Mouse (Mus musculus) liver, embryonic 11.5 days (tissue): ENCODE measurements around the gene Abtb2. TPM values are rescaled to one million over a fixed set of nuclear protein-coding genes. Genes with fewer than 3 reads are reported as not detected.
A peak's percentile ranks its signal among the peaks of the same experiment; 100 is the strongest.

ENCODE experiments used
- ATAC-seq: fragments of 200-750 bp; cut with Nextera tagmentation; replicated peaks from 2 replicates; pipeline ENCODE4 v1.8.0; 2017; ENCODE audit warnings: moderate number of reproducible peaks, mild to moderate bottlenecking, moderate TSS enrichment, moderate library complexity; ENCODE audit not compliant: low FRiP score
- DNase-seq: peaks from one replicate; pipeline ENCODE4 v3.0.0-alpha.2; 2017; ENCODE audit warnings: low spot score
- H3K27ac ChIP-seq: fragments of 300-500 bp; sonication (generic); 2 replicates; pipeline ENCODE4 v1.5.1; 2014; ENCODE audit warnings: mild to moderate bottlenecking, low read depth, low read length, control low read depth
- H3K27me3 ChIP-seq: fragments of 300-500 bp; sonication (generic); replicated peaks from 2 replicates; pipeline ENCODE4 v1.6.1; 2014; ENCODE audit warnings: low read length, mixed read lengths; ENCODE audit not compliant: control insufficient read depth, insufficient read depth
- H3K36me3 ChIP-seq: fragments of 300-500 bp; sonication (generic); 2 replicates; pipeline ENCODE4 v1.6.1; 2014; ENCODE audit warnings: mild to moderate bottlenecking, low read length, moderate library complexity, mixed read lengths; ENCODE audit not compliant: control insufficient read depth, insufficient read depth
- H3K4me1 ChIP-seq: fragments of 300-500 bp; sonication (generic); replicated peaks from 2 replicates; pipeline ENCODE4 v1.6.1; 2014; ENCODE audit warnings: low read length, mixed read lengths; ENCODE audit not compliant: control insufficient read depth, insufficient read depth
- H3K4me2 ChIP-seq: fragments of 300-500 bp; sonication (generic); 2 replicates; pipeline ENCODE4 v1.6.1; 2014; ENCODE audit warnings: mild to moderate bottlenecking, control low read depth, moderate library complexity
- H3K4me3 ChIP-seq: fragments of 300-500 bp; sonication (generic); 2 replicates; pipeline ENCODE4 v1.5.1; 2014; ENCODE audit warnings: low read depth, low read length, control low read depth
- H3K9ac ChIP-seq: fragments of 300-500 bp; sonication (generic); 2 replicates; pipeline ENCODE4 v1.6.1; 2014; ENCODE audit warnings: low read depth, low read length, control low read depth
- H3K9me3 ChIP-seq: fragments of 300-500 bp; sonication (generic); 2 replicates; pipeline ENCODE4 v1.6.1; 2016; ENCODE audit warnings: low read length, inconsistent platforms, mixed read lengths; ENCODE audit not compliant: control insufficient read depth
- WGBS: fragments of 180-500 bp; shearing (Covaris S2); extraction: QIAGEN DNeasy Blood & Tissue Kit; methylation state at CpG from one replicate; pipeline ENCODE4 v1.1.7; 2014; 5-methylcytosine and 5-hydroxymethylcytosine counted together
- polyA plus RNA-seq: library from polyadenylated mRNA; unstranded; fragments of >200 nt; fragmentation: Nextera tagmentation; extraction: Ambion mirVana; gene quantifications from 2 replicates; pipeline ENCODE4 v1.2.1, GENCODE M21; 2014

Abtb2 gene
- polyA plus RNA-seq, 1 experiment from 2014 or later = 4.6 TPM

DNA sequence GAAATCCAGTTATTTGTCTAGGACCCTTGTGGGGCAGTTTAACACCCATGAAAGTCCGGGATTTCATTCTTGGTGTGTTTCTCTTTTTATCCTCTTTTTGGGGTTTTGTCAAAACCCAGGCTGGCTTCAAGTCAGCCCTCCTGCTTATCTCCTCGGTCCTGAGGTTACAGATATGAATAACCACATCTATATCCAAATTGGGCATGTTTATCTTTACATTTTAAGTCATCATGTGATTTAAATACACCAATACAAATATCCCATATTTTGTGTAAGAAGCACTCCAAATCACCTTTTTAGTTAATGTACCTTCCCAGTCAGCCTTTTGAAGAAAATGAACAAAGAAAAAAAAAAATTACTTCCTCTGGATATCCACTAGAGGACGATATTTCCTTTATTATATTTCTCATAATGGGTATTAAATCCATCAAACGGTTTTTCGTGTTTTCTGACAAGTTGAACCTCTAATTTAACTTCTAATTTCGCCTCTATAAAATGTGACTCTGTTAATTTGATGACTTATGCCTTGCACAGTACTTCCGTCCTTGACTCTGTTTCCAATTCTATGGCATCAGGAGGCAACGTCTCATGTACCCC lies 1.6 kb upstream of the Abtb2 start:
- peaks cover 49% of the 10 kb centered on the region for H3K27me3 ChIP-seq
- H3K9me3 ChIP-seq = no peaks in the 10 kb centered on the region
- ATAC-seq (no peak), DNase-seq (no peak)
- H3K4me2 ChIP-seq = peak overlapping the region; percentile 87
- no peak overlapping the region for H3K9ac ChIP-seq
- no peaks in the 10 kb centered on the region for H3K36me3 ChIP-seq
- no peak overlapping the region for H3K27ac ChIP-seq
- H3K4me1 ChIP-seq = peaks cover 22% of the 10 kb centered on the region
- H3K4me3 ChIP-seq = peak overlapping the region; percentile 61
- 12% methylated on average over 8 of the region's 8 CpGs for WGBS

DNA sequence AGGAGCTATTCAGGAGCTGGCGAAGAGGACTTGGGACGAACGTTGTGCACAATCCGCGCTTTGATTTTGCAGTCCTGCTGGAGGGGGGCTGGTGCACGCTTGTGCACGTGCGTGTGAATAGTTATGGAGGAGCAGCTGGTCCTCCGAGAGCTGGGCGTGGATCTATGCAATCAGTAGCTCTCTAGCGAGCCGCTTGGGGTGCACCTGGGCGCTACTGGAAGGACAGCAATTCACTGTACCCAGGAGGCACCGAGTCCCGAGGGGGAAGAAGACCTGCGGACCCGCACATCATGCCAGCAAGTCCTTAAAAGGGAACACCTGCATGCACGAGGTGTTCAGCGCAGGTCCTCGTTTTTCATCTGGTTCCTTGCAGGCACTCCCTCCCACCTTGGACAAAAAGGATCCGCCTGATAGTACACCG lies 929 bp upstream of the Abtb2 start:
- WGBS = 4% methylated on average over 22 of the region's 22 CpGs
- no peaks in the 10 kb centered on the region for H3K36me3 ChIP-seq
- no peaks in the 10 kb centered on the region for H3K9me3 ChIP-seq
- peak overlapping the region; percentile 10; the same call in 1 of the 2 replicates for H3K9ac ChIP-seq
- ATAC-seq (no peak), DNase-seq (no peak)
- H3K4me3 ChIP-seq = peak overlapping the region; percentile 61
- H3K4me2 ChIP-seq = peak overlapping the region; percentile 87
- H3K27me3 ChIP-seq = peaks cover 53% of the 10 kb centered on the region
- H3K4me1 ChIP-seq = peaks cover 22% of the 10 kb centered on the region
- no peak overlapping the region for H3K27ac ChIP-seq

DNA sequence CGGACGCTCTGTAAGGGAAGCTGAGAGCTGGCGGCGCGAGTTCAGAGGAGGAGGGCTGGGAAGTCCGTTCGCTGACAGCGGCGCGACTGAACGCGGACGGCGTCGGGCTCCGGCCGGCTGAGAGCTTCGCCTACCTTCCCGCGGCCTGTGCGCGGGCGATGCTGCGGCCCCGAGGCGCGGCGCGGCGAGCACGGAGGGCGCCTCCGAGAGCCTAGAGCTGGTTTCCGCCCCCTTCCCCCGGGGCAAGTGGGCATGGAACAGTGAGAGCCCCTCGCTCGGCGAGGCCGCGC lies 258 bp downstream of the Abtb2 start:
- peak overlapping the region; percentile 56 for H3K9ac ChIP-seq
- H3K4me1 ChIP-seq = peaks cover 22% of the 10 kb centered on the region
- H3K27me3 ChIP-seq = peaks cover 55% of the 10 kb centered on the region
- H3K36me3 ChIP-seq = no peaks in the 10 kb centered on the region
- peak overlapping the region; percentile 61 for H3K4me3 ChIP-seq
- no peaks in the 10 kb centered on the region for H3K9me3 ChIP-seq
- DNase-seq (no peak), ATAC-seq (peak; percentile 68)
- peak overlapping the region; percentile 87 for H3K4me2 ChIP-seq
- WGBS = under 1% methylated on average over 37 of the region's 40 CpGs
- peak overlapping the region; percentile 50; the same call in 1 of the 2 replicates for H3K27ac ChIP-seq

DNA sequence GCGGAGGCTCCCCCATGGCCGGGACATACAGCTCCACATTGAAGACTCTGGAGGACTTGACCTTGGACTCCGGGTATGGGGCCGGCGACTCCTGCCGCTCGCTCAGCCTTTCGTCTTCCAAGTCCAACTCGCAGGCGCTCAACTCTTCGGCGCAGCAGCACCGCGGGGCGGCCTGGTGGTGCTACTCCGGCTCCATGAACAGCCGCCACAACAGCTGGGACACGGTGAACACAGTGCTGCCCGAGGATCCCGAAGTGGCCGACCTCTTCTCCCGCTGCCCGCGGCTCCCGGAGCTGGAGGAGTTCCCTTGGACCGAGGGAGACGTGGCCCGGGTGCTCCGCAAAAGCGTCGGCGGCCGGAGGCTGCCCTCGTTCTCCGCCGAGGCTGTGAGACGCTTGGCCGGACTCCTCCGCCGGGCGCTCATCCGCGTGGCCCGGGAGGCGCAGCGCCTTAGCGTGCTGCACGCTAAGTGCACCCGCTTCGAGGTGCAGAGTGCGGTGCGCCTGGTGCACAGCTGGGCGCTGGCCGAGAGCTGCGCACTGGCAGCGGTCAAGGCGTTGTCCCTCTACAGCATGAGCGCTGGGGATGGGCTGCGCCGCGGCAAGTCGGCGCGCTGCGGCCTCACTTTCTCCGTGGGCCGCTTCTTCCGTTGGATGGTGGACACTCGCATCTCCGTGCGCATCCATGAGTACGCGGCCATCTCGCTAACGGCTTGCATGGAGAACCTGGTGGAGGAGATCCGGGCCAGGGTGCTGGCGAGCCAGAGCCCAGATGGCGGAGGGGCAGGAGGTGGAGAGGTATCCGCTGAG lies 807 bp downstream of the Abtb2 start:
- Histone ChIP-seq H3K4me3 (peak overlapping the region; percentile 61), H3K4me2 (peak overlapping the region; percentile 87), H3K36me3 (no peaks in the 10 kb centered on the region), H3K9ac (peak overlapping the region; percentile 56), H3K27me3 (peaks cover 55% of the 10 kb centered on the region), H3K9me3 (no peaks in the 10 kb centered on the region), H3K4me1 (peaks cover 22% of the 10 kb centered on the region), H3K27ac (peak overlapping the region; percentile 50; the same call in 1 of the 2 replicates)
- 2% methylated on average over 79 of the region's 79 CpGs for WGBS
- ATAC-seq (peak; percentile 19), DNase-seq (peak; percentile 69)

DNA sequence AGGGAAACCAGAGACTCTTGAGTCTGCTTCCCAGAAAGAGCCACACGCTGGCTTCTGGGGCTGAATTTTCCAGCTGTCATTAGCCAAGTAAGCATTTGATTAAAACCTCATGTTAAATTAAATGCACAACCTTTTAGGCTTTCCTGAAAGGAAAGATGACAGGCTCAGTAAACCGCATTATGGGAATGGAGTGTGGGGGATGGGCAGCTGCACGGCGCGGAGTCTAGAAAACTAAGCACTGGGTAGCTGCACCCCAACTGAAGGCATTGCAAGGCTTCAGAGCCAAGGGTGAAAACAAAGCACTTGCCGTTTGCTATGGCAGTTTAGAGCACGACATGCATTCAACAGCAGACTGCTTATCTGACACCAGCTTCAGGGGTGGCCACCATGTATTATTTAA lies 2.1 kb downstream of the Abtb2 start:
- DNase-seq (no peak), ATAC-seq (no peak)
- Histone ChIP-seq H3K4me1 (peaks cover 22% of the 10 kb centered on the region), H3K27me3 (peaks cover 44% of the 10 kb centered on the region), H3K4me3 (peak overlapping the region; percentile 61), H3K9ac (no peak overlapping the region), H3K4me2 (peak overlapping the region; percentile 87), H3K36me3 (no peaks in the 10 kb centered on the region), H3K27ac (no peak overlapping the region), H3K9me3 (no peaks in the 10 kb centered on the region)
- WGBS = 41% methylated on average over 7 of the region's 7 CpGs

GRCm38 (mm10) chr2:103569716-103570115 lies 3.6 kb downstream of the Abtb2 start:
- 68% methylated on average over 1 of the region's 1 CpGs for WGBS
- H3K4me3 ChIP-seq = no peak overlapping the region
- DNase-seq (no peak), ATAC-seq (no peak)
- H3K27me3 ChIP-seq = peaks cover 42% of the 10 kb centered on the region
- no peak overlapping the region for H3K27ac ChIP-seq
- H3K4me1 ChIP-seq = peaks cover 22% of the 10 kb centered on the region
- no peak overlapping the region for H3K9ac ChIP-seq
- H3K36me3 ChIP-seq = no peaks in the 10 kb centered on the region
- H3K9me3 ChIP-seq = no peaks in the 10 kb centered on the region
- no peak overlapping the region for H3K4me2 ChIP-seq

GRCm38 (mm10) chr2:103572354-103572753 lies 6.2 kb downstream of the Abtb2 start:
- Histone ChIP-seq H3K9ac (no peak overlapping the region), H3K36me3 (no peaks in the 10 kb centered on the region), H3K27me3 (peaks cover 27% of the 10 kb centered on the region), H3K4me2 (no peak overlapping the region), H3K9me3 (no peaks in the 10 kb centered on the region), H3K4me1 (peaks cover 13% of the 10 kb centered on the region), H3K4me3 (no peak overlapping the region), H3K27ac (no peak overlapping the region)
- 78% methylated on average over 2 of the region's 2 CpGs for WGBS
- DNase-seq = no peak
- ATAC-seq = peak; percentile 45; the same call in 1 of the 2 replicates

DNA sequence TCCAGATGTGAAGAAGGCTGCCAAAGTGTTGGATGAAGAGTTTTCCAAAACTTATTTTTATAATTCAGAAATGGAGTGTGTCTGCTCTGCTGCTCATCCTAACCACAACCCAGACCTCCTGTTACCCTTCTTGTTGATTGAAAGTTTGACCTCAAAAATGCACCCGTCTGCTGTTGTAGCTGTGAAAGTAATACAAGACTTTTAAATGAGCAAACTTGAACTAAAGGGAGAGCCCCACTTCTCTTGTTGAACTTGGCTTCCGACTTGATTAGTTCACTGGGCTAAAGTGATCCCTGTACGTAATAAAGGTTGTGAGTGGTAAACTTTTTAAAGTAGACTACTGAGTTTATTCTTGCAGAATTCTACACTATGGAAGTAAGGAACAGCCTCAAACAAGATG lies 10.3 kb downstream of the Abtb2 start:
- Histone ChIP-seq H3K9me3 (no peaks in the 10 kb centered on the region), H3K4me1 (no peaks in the 10 kb centered on the region; the same call in 1 of the 2 replicates), H3K4me3 (no peak overlapping the region), H3K27ac (no peak overlapping the region), H3K36me3 (no peaks in the 10 kb centered on the region), H3K27me3 (0 out of 2 replicates have a peak, but pooled peaks cover 2% of the 10 kb centered on the region), H3K9ac (no peak overlapping the region), H3K4me2 (no peak overlapping the region)
- ATAC-seq (no peak), DNase-seq (no peak)
- 77% methylated on average over 3 of the region's 3 CpGs for WGBS
